Mouse (Mus musculus) small intestine, adult 2 months (tissue): ENCODE data around the gene Fam184b.

Experiments used
- CTCF ChIP-seq: fragments of 200-500 bp; IDR thresholded peaks from 2 replicates; pipeline ENCODE4 v1.5.1; 2012; ENCODE audit warnings: low read depth, mild to moderate bottlenecking, control low read depth, inconsistent platforms, low read length, moderate library complexity, mixed read lengths; ENCODE audit not compliant: insufficient replicate concordance, insufficient read length; ENCODE audit errors: extremely low read depth
- POLR2A ChIP-seq: fragments of 200-500 bp; IDR thresholded peaks from 2 replicates; pipeline ENCODE4 v1.6.1; 2012; ENCODE audit warnings: low read depth, mild to moderate bottlenecking, control low read depth, inconsistent platforms, low read length, moderate library complexity

DNA sequence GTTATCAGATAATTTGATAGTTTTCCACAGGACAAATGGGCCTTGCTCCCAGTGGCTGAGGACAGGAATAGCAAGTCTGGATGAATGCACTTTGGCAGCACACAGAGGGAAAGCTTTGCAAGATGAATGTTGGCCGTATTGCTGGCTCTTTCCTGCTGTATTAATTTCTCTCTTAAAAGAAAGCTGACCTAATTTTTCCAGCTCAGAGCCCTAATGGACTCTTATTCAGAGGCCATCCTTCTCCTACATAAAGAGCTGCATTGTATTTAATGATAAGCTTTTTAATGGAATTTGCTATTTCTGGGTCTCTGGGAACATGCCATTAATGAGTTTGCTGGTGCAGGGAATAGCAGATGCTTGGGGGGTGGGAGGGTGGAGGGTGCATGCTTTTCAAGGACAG, 11.6 kb downstream of the Fam184b start:
- TF ChIP-seq CTCF (no peak), POLR2A (no peak)
